Mouse (Mus musculus) heart, embryonic 12.5 days (tissue): ENCODE data around the gene Chpt1. TPM values are rescaled to one million over a fixed set of nuclear protein-coding genes. Genes with fewer than 3 reads are reported as not detected.
"Not testable (repeated sequence)": the region's sequence is repeated elsewhere in the genome, so short reads cannot be mapped to it uniquely, and the experiment has no call there.

Experiments
- ATAC-seq: fragments of 200-750 bp; cut with Nextera tagmentation; 2 replicates; pipeline ENCODE4 v1.8.0; 2017; ENCODE audit warnings: moderate TSS enrichment, moderate library complexity; ENCODE audit not compliant: insufficient number of reproducible peaks, low FRiP score
- H3K27ac ChIP-seq: fragments of 300-500 bp; sonication (generic); 2 replicates; pipeline ENCODE4 v1.5.1; 2016; ENCODE audit warnings: mild to moderate bottlenecking, moderate library complexity; ENCODE audit not compliant: poor library complexity, severe bottlenecking
- H3K27me3 ChIP-seq: fragments of 300-500 bp; sonication (generic); replicated peaks from 2 replicates; pipeline ENCODE4 v1.6.1; 2016; ENCODE audit warnings: mild to moderate bottlenecking, moderate library complexity
- H3K36me3 ChIP-seq: fragments of 300-500 bp; sonication (generic); 2 replicates; pipeline ENCODE4 v1.6.1; 2016; ENCODE audit warnings: mild to moderate bottlenecking, moderate library complexity
- H3K4me1 ChIP-seq: fragments of 300-500 bp; sonication (generic); replicated peaks from 2 replicates; pipeline ENCODE4 v1.6.1; 2016; ENCODE audit warnings: mild to moderate bottlenecking
- H3K4me2 ChIP-seq: fragments of 300-500 bp; sonication (generic); 2 replicates; pipeline ENCODE4 v1.6.1; 2016; ENCODE audit warnings: mild to moderate bottlenecking, moderate library complexity
- H3K4me3 ChIP-seq: fragments of 300-500 bp; sonication (generic); 2 replicates; pipeline ENCODE4 v1.5.1; 2016; ENCODE audit warnings: mild to moderate bottlenecking
- H3K9ac ChIP-seq: fragments of 300-500 bp; sonication (generic); 2 replicates; pipeline ENCODE4 v1.6.1; 2016; ENCODE audit warnings: mild to moderate bottlenecking, moderate library complexity
- H3K9me3 ChIP-seq: fragments of 300-500 bp; sonication (generic); replicated peaks from 2 replicates; pipeline ENCODE4 v1.6.1; 2016; ENCODE audit warnings: mild to moderate bottlenecking, moderate library complexity
- WGBS: fragments of 180-500 bp; shearing (Covaris S2); methylation state at CpG from one replicate; pipeline ENCODE4 v1.1.7; 2016; 5-methylcytosine and 5-hydroxymethylcytosine counted together
- polyA plus RNA-seq: library from polyadenylated mRNA; unstranded; fragments of >200 nt; fragmentation: Nextera tagmentation; extraction: Ambion mirVana; gene quantifications from 2 replicates; pipeline ENCODE4 v1.2.1, GENCODE M21; 2016

Chpt1 gene
- polyA plus RNA-seq, 1 experiment from 2014 or later: 38.3 TPM

- Histone ChIP-seq H3K4me1 (peaks cover 5% of the 10 kb centered on the region; the same call in 1 of the 2 replicates), H3K27me3 (no peaks in the 10 kb centered on the region), H3K27ac (no peak overlapping the region), H3K9ac (no peak overlapping the region), H3K4me3 (no peak overlapping the region), H3K9me3 (no peaks in the 10 kb centered on the region; the same call in 1 of the 2 replicates), H3K4me2 (no peak overlapping the region), H3K36me3 (no peaks in the 10 kb centered on the region)
- no peak for ATAC-seq
- 64% methylated on average over 4 of the region's 4 CpGs for WGBS
Observed at GRCm38 (mm10) chr10:88494959-88495587, 8.8 kb downstream of the Chpt1 start.

- 84% methylated on average over 8 of the region's 8 CpGs for WGBS
- no peak for ATAC-seq
- Histone ChIP-seq H3K27ac (no peak overlapping the region), H3K4me1 (peaks cover 7% of the 10 kb centered on the region; the same call in 1 of the 2 replicates), H3K9me3 (no peaks in the 10 kb centered on the region), H3K36me3 (no peaks in the 10 kb centered on the region), H3K4me2 (no peak overlapping the region), H3K4me3 (no peak overlapping the region), H3K9ac (no peak overlapping the region), H3K27me3 (no peaks in the 10 kb centered on the region)
Observed at GRCm38 (mm10) chr10:88492658-88493057, 11.2 kb downstream of the Chpt1 start.

GRCm38 (mm10) chr10:88491632-88492031, 12.2 kb downstream of the Chpt1 start:
- no peaks in the 10 kb centered on the region for H3K27me3 ChIP-seq
- H3K9ac ChIP-seq: no peak overlapping the region
- WGBS: 52% methylated on average over 7 of the region's 7 CpGs
- no peaks in the 10 kb centered on the region for H3K36me3 ChIP-seq
- H3K4me2 ChIP-seq: no peak overlapping the region
- H3K4me1 ChIP-seq: 0 out of 2 replicates have a peak, but pooled peaks cover 2% of the 10 kb centered on the region
- H3K9me3 ChIP-seq: no peaks in the 10 kb centered on the region
- H3K27ac ChIP-seq: no peak overlapping the region
- ATAC-seq: no peak
- H3K4me3 ChIP-seq: no peak overlapping the region

GRCm38 (mm10) chr10:88488629-88489028, 15.2 kb downstream of the Chpt1 start:
- ATAC-seq: no peak
- H3K36me3 ChIP-seq: peaks cover 13% of the 10 kb centered on the region
- no peak overlapping the region for H3K4me3 ChIP-seq
- H3K4me1 ChIP-seq: 0 out of 2 replicates have a peak, but pooled peaks cover 2% of the 10 kb centered on the region
- H3K27me3 ChIP-seq: no peaks in the 10 kb centered on the region
- no peak overlapping the region for H3K4me2 ChIP-seq
- no peaks in the 10 kb centered on the region for H3K9me3 ChIP-seq
- H3K27ac ChIP-seq: no peak overlapping the region
- 82% methylated on average over 5 of the region's 5 CpGs for WGBS
- no peak overlapping the region for H3K9ac ChIP-seq

- H3K27me3 ChIP-seq, H3K27ac ChIP-seq, H3K9ac ChIP-seq, ATAC-seq, H3K9me3 ChIP-seq, H3K4me3 ChIP-seq, H3K4me2 ChIP-seq, H3K4me1 ChIP-seq: not testable (repeated sequence)
- peaks cover 13% of the 10 kb centered on the region for H3K36me3 ChIP-seq
- 92% methylated on average over 10 of the region's 10 CpGs for WGBS
Observed at GRCm38 (mm10) chr10:88482866-88483265, 21.0 kb downstream of the Chpt1 start.

GRCm38 (mm10) chr10:88460122-88460820, 43.6 kb downstream of the Chpt1 start:
- WGBS: 62% methylated on average over 18 of the region's 18 CpGs
- H3K4me2 ChIP-seq: 0 out of 2 replicates have a peak overlapping the region, but pooled peaks have one; percentile 12
- no peak overlapping the region for H3K4me3 ChIP-seq
- no peaks in the 10 kb centered on the region for H3K4me1 ChIP-seq
- H3K27me3 ChIP-seq: no peaks in the 10 kb centered on the region
- no peaks in the 10 kb centered on the region for H3K9me3 ChIP-seq
- ATAC-seq: no peak
- H3K27ac ChIP-seq: no peak overlapping the region
- no peak overlapping the region for H3K9ac ChIP-seq
- no peaks in the 10 kb centered on the region for H3K36me3 ChIP-seq

- no peaks in the 10 kb centered on the region for H3K36me3 ChIP-seq
- no peak within 1 kb of the TSS for H3K4me3 ChIP-seq
- no peak within 1 kb of the TSS for H3K9ac ChIP-seq
- peak within 1 kb of the TSS; percentile 12; the same call in 1 of the 2 replicates for H3K4me2 ChIP-seq
- H3K27ac ChIP-seq: no peak within 1 kb of the TSS
- H3K4me1 ChIP-seq: no peaks in the 10 kb centered on the region
- H3K9me3 ChIP-seq: no peaks in the 10 kb centered on the region
- no peaks in the 10 kb centered on the region for H3K27me3 ChIP-seq
- WGBS: 68% methylated on average over 33 of the region's 33 CpGs
- peak; percentile 59; the same call in 1 of the 2 replicates for ATAC-seq
Observed at GRCm38 (mm10) chr10:88459502-88459992, 44.3 kb downstream of the Chpt1 start, which contains the start of gene Sycp3. TSS of gene Sycp3 (plus strand) at chr10:88459569.

GRCm38 (mm10) chr10:88457816-88458215, 46.1 kb downstream of the Chpt1 start:
- no peak for ATAC-seq
- Histone ChIP-seq H3K4me1 (no peaks in the 10 kb centered on the region), H3K9me3 (no peaks in the 10 kb centered on the region), H3K4me3 (no peak overlapping the region), H3K27ac (no peak overlapping the region), H3K36me3 (no peaks in the 10 kb centered on the region), H3K27me3 (no peaks in the 10 kb centered on the region), H3K9ac (no peak overlapping the region), H3K4me2 (no peak overlapping the region)
- WGBS: 37% methylated on average over 6 of the region's 6 CpGs

GRCm38 (mm10) chr10:88451990-88452389, 51.9 kb downstream of the Chpt1 start:
- Histone ChIP-seq H3K9me3 (no peaks in the 10 kb centered on the region), H3K4me2 (no peak overlapping the region), H3K9ac (no peak overlapping the region), H3K27ac (no peak overlapping the region), H3K27me3 (no peaks in the 10 kb centered on the region), H3K36me3 (no peaks in the 10 kb centered on the region), H3K4me1 (no peaks in the 10 kb centered on the region), H3K4me3 (no peak overlapping the region)
- ATAC-seq: no peak
- WGBS: 77% methylated on average over 6 of the region's 6 CpGs

- H3K9ac ChIP-seq: no peak overlapping the region
- ATAC-seq: no peak
- H3K27me3 ChIP-seq: no peaks in the 10 kb centered on the region
- WGBS: 69% methylated on average over 2 of the region's 2 CpGs
- H3K36me3 ChIP-seq: peaks cover 4% of the 10 kb centered on the region; the same call in 1 of the 2 replicates
- H3K4me2 ChIP-seq: no peak overlapping the region
- H3K4me1 ChIP-seq: no peaks in the 10 kb centered on the region
- H3K9me3 ChIP-seq: no peaks in the 10 kb centered on the region
- H3K4me3 ChIP-seq: no peak overlapping the region
- H3K27ac ChIP-seq: no peak overlapping the region
Observed at GRCm38 (mm10) chr10:88451221-88451620, 52.7 kb downstream of the Chpt1 start.

GRCm38 (mm10) chr10:88441224-88441623, 62.6 kb downstream of the Chpt1 start:
- Histone ChIP-seq H3K4me1 (no peaks in the 10 kb centered on the region), H3K4me2 (no peak overlapping the region), H3K27ac (no peak overlapping the region), H3K9me3 (no peaks in the 10 kb centered on the region), H3K27me3 (no peaks in the 10 kb centered on the region), H3K9ac (no peak overlapping the region), H3K4me3 (no peak overlapping the region), H3K36me3 (peaks cover 31% of the 10 kb centered on the region)
- 78% methylated on average over 6 of the region's 6 CpGs for WGBS
- ATAC-seq: no peak
